Mouse (Mus musculus) forebrain, embryonic 15.5 days (tissue): ENCODE data around the gene Enox1. TPM values are rescaled to one million over a fixed set of nuclear protein-coding genes. Genes with fewer than 3 reads are reported as not detected.

ENCODE experiments used
- ATAC-seq: fragments of 200-750 bp; cut with Nextera tagmentation; replicated peaks from 2 replicates; pipeline ENCODE4 v1.8.0; 2017; ENCODE audit warnings: mild to moderate bottlenecking, moderate TSS enrichment, moderate library complexity
- H3K27ac ChIP-seq: fragments of 300-500 bp; sonication (generic); replicated peaks from 2 replicates; pipeline ENCODE4 v1.5.1; 2015; ENCODE audit warnings: mild to moderate bottlenecking, inconsistent platforms
- H3K27me3 ChIP-seq: fragments of 300-500 bp; sonication (generic); 2 replicates; pipeline ENCODE4 v1.6.1; 2015; ENCODE audit warnings: inconsistent platforms
- H3K36me3 ChIP-seq: fragments of 300-500 bp; sonication (generic); 2 replicates; pipeline ENCODE4 v1.6.1; 2015; ENCODE audit warnings: mild to moderate bottlenecking, inconsistent platforms
- H3K4me1 ChIP-seq: fragments of 300-500 bp; sonication (generic); 2 replicates; pipeline ENCODE4 v1.6.1; 2015; ENCODE audit warnings: inconsistent platforms
- H3K4me2 ChIP-seq: fragments of 300-500 bp; sonication (generic); replicated peaks from 2 replicates; pipeline ENCODE4 v1.6.1; 2015; ENCODE audit warnings: mild to moderate bottlenecking, inconsistent platforms
- H3K4me3 ChIP-seq: fragments of 300-500 bp; sonication (generic); 2 replicates; pipeline ENCODE4 v1.5.1; 2015; ENCODE audit warnings: mild to moderate bottlenecking, inconsistent platforms
- H3K9ac ChIP-seq: fragments of 300-500 bp; sonication (generic); replicated peaks from 2 replicates; pipeline ENCODE4 v1.6.1; 2015; ENCODE audit warnings: mild to moderate bottlenecking, inconsistent platforms
- H3K9me3 ChIP-seq: fragments of 300-500 bp; sonication (generic); 2 replicates; pipeline ENCODE4 v1.6.1; 2016; ENCODE audit warnings: inconsistent platforms
- WGBS: fragments of 180-500 bp; shearing (Covaris S2); methylation state at CpG from one replicate; pipeline ENCODE4 v1.1.7; 2015; ENCODE audit warnings: mixed read lengths; 5-methylcytosine and 5-hydroxymethylcytosine counted together
- polyA plus RNA-seq: library from polyadenylated mRNA; unstranded; fragments of >200 nt; fragmentation: Nextera tagmentation; extraction: Ambion mirVana; gene quantifications from 2 replicates; pipeline ENCODE4 v1.2.1, GENCODE M21; 2015

Enox1 gene
- polyA plus RNA-seq, 1 experiment from 2014 or later = 67.5 TPM

DNA sequence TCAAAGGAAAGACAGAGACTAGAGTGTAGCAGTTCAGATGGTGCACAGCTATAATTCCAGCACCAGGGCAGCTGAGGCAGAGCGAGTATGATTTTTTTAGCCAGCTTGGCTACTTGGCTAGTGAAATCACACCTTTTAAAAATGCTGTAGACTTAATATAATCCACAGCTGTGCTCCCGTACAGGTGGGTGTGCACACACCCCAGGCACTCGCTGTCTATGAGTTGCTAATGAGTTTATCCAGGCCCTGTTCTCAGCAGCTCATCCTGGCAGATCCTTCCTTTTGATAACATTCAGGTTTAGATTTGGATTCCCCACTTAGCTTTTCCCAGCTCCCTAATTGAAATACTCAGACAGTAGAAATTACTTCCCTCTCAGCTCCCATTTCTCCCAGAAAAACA is 353.4 kb downstream of the Enox1 start:
- H3K36me3 ChIP-seq = peaks cover 14% of the 10 kb centered on the region
- no peak overlapping the region for H3K4me2 ChIP-seq
- H3K27me3 ChIP-seq = no peaks in the 10 kb centered on the region
- no peak overlapping the region for H3K9ac ChIP-seq
- no peak for ATAC-seq
- no peaks in the 10 kb centered on the region for H3K9me3 ChIP-seq
- no peak overlapping the region for H3K27ac ChIP-seq
- H3K4me3 ChIP-seq = no peak overlapping the region
- H3K4me1 ChIP-seq = 0 out of 2 replicates have a peak, but pooled peaks cover 3% of the 10 kb centered on the region
- whole genome bisulfite sequencing = 64% methylated on average over 3 of the region's 3 CpGs

DNA sequence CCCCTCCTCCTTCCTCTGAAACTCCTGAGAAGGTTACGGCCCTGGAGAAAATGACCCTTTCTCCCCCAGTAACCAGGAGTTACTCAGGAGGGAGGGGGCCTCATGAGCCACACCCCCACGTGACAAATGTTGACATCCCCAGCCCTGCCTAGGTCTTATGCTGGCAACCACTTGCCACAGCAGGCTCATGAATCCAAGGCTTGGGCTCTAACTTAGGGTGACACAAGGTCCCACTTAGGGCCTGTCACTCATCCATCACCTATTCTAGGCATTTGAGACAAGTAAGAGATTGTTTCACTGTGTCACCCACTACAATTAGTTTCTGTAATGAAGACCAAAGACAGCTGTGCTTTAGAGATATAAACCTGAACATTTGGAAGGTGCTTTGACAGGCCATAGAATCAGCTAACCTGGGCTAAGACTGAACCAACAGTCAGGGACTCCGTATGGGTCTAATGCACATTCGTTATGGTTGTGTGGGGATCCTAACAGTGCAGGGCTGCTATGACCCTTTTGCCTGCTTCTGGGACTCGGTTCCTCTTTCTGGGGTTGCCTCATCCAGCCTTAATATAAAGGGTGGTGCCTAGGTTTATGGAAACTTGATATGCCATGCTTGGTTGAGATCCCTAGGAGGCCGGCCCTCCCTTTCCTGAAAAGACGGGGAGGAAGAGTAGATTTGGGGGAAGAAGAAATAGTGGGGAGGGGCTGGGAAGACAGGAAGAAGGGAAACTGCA is 354.7 kb downstream of the Enox1 start:
- H3K27ac ChIP-seq = no peak overlapping the region
- no peaks in the 10 kb centered on the region for H3K27me3 ChIP-seq
- no peaks in the 10 kb centered on the region for H3K9me3 ChIP-seq
- H3K4me1 ChIP-seq = 0 out of 2 replicates have a peak, but pooled peaks cover 3% of the 10 kb centered on the region
- H3K9ac ChIP-seq = no peak overlapping the region
- WGBS = 86% methylated on average over 7 of the region's 7 CpGs
- peaks cover 14% of the 10 kb centered on the region for H3K36me3 ChIP-seq
- no peak overlapping the region for H3K4me2 ChIP-seq
- H3K4me3 ChIP-seq = no peak overlapping the region
- ATAC-seq = no peak

DNA sequence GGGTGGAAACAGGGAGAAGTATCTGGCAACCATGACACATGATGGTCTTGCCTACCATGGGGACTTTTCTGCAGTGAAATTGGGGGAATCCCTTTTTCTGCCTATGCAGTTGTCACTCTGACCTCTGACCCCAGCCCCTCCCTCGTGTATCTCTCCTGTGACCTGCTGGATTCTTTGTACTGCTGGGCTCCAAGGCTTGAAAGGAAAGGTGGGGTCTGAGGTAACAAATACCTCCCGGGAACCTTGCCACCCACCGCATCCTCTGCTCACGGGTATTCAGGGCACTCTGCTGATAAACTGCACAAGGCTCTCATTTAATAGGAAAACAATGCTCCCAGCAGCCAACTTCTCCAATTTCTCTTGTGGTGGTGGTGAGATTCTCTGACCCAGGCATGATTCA is 361.5 kb downstream of the Enox1 start:
- Histone ChIP-seq H3K4me1 (no peaks in the 10 kb centered on the region), H3K4me2 (no peak overlapping the region), H3K36me3 (no peaks in the 10 kb centered on the region), H3K27ac (no peak overlapping the region), H3K27me3 (no peaks in the 10 kb centered on the region), H3K4me3 (no peak overlapping the region), H3K9me3 (no peaks in the 10 kb centered on the region), H3K9ac (no peak overlapping the region)
- ATAC-seq = no peak
- 63% methylated on average over 4 of the region's 4 CpGs for WGBS

DNA sequence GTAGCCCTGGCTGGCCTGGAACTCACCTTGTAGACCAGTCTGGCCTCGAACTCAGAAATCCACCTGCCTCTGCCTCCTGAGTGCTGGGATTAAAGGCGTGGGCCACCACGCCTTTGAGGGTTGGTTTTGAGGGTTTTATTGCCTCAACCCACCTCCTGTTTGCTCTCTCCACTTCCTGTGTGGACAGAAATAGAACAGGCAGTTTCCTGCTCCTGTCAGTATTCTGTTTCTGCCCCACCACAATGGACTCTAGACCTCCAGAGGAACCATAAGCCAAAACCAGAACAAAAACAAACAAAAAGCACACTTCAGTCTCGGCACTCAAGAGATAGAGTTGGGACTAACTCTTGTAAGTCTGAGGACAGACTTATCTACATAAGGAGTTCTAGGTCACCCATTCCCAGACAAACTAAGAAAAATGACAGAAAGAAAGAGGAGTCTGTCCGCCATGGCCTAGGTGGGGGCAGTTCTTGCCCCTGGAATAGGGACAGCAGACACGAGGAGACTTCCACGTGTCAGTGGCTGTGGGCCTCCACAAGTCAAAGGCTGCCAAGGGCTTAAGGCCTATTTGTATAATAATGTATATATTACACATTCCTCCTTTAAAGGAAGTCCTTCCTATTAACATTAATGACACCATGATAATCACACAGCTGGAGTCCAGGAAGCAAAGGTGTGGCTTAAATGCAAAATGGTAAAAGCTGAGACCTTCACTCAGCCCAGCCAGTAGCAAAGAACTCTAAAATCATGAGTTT is 362.6 kb downstream of the Enox1 start:
- Histone ChIP-seq H3K36me3 (no peaks in the 10 kb centered on the region), H3K9ac (no peak overlapping the region), H3K27ac (no peak overlapping the region), H3K4me3 (no peak overlapping the region), H3K27me3 (no peaks in the 10 kb centered on the region), H3K9me3 (no peaks in the 10 kb centered on the region), H3K4me1 (no peaks in the 10 kb centered on the region), H3K4me2 (no peak overlapping the region)
- no peak for ATAC-seq
- 78% methylated on average over 7 of the region's 7 CpGs for WGBS

DNA sequence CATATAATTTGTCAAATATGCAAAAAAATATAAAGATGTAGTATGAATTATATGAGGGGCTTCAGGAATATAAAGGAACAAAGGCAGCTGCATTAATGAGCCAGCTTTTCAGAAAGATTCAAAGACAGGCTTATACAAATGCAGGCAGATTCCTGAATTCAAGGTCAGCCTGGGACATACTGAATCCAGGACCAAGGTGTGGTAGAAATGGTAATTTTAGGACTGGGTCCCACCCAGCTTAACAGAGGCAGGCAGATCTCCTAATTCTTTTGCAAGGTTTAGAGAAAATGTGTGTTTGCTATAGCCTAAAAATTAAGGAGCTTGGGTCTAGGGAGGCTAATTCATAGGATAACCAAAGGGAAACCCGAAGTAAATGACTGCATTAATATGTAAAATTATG is 363.1 kb downstream of the Enox1 start:
- WGBS = 53% methylated on average over 1 of the region's 1 CpGs

DNA sequence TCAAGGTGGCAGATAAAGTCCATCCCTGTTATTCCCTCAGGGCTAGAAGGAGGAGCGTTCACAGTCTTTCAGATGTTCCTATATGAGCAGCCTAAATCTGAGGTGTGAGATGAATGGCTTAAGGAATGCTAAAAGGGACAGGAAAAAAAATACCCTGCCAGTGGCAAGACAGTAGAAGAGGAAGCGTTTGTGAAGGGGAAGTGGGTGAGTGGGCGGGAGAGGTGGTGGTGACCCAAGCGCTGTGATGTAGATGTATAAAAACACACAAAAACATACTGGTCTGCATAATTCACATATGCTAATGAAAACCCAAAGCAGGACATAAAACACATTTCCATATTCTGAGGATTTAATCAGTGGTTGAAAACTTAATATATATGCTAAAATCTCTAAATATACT is 367.7 kb downstream of the Enox1 start:
- Histone ChIP-seq H3K4me2 (no peak overlapping the region), H3K27me3 (no peaks in the 10 kb centered on the region), H3K4me1 (no peaks in the 10 kb centered on the region), H3K4me3 (no peak overlapping the region), H3K36me3 (no peaks in the 10 kb centered on the region), H3K27ac (no peak overlapping the region), H3K9me3 (no peaks in the 10 kb centered on the region), H3K9ac (no peak overlapping the region)
- no peak for ATAC-seq
- WGBS = 85% methylated on average over 4 of the region's 4 CpGs

More for the DNA sequence above, 363.1 kb downstream of the Enox1 start:
- Histone ChIP-seq H3K4me3 (no peak overlapping the region), H3K27ac (no peak overlapping the region), H3K27me3 (no peaks in the 10 kb centered on the region), H3K9ac (no peak overlapping the region), H3K36me3 (no peaks in the 10 kb centered on the region), H3K4me1 (no peaks in the 10 kb centered on the region), H3K4me2 (no peak overlapping the region), H3K9me3 (no peaks in the 10 kb centered on the region)
- no peak for ATAC-seq

DNA sequence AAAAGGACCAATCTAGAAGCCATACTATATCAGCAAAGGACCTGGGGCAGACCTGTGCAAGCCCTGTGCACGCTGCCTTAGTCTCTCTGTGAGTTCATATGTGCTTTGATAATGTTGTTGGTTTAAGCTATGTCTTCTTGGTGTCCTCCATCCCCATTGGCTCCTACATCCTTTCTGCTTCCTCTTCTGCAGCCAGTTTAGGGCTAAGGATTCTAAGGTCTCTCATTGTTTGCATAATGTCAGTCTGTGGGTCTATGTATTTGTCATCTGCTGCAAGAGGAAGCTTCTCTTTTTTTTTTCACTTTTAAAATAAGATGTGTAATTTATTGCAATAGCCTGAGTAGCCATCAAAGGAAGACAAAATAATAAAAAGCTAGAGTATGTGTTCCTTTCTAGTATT is 369.7 kb downstream of the Enox1 start:
- no peak overlapping the region for H3K4me3 ChIP-seq
- no peaks in the 10 kb centered on the region for H3K27me3 ChIP-seq
- H3K4me2 ChIP-seq = no peak overlapping the region
- H3K9ac ChIP-seq = no peak overlapping the region
- no peaks in the 10 kb centered on the region for H3K4me1 ChIP-seq
- no peak overlapping the region for H3K27ac ChIP-seq
- no peaks in the 10 kb centered on the region for H3K36me3 ChIP-seq
- ATAC-seq = no peak
- 92% methylated on average over 1 of the region's 1 CpGs for WGBS
- no peaks in the 10 kb centered on the region for H3K9me3 ChIP-seq

DNA sequence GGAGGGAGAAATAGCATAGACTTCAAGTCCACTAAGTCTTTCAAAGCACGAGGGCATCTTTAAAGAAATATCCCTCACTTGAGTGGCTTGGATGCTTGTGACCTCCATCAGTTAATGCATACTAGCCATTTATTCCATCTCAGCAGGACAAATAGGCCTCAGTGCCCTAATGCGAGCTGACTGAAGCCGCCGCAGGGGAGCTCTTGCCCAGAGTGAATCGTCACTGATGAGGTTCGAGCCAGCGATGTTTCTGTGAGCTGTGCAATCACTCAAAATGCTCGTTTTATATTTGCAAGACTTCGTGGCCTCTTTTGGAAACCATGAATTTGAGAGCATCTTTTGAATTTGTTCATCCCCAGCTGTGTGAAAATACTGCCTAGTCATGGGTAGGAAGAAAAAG is 372.6 kb downstream of the Enox1 start:
- Histone ChIP-seq H3K9ac (no peak overlapping the region), H3K4me2 (no peak overlapping the region), H3K27ac (no peak overlapping the region), H3K36me3 (no peaks in the 10 kb centered on the region), H3K9me3 (no peaks in the 10 kb centered on the region), H3K4me3 (no peak overlapping the region), H3K4me1 (0 out of 2 replicates have a peak, but pooled peaks cover 2% of the 10 kb centered on the region), H3K27me3 (no peaks in the 10 kb centered on the region)
- no peak for ATAC-seq
- 65% methylated on average over 9 of the region's 9 CpGs for WGBS

DNA sequence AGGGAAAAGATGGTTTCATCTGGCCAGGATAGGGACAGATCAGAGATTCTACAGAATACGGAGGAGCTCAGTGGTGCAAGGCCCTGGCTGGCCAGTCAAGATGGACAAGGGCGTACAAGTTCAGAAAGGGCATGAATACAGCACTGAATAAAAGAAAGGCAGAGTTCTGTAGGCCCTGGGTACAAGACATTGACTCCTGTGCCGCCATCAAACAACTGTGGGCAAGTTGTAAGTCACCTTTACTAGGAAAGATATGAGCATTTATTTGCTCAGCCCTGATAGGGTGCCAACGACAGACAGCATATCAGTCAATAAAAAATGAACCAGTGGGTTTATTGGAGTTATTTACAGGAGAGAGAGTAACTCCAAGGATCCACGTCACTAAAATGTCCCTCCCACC is 373.1 kb downstream of the Enox1 start:
- Histone ChIP-seq H3K4me1 (0 out of 2 replicates have a peak, but pooled peaks cover 4% of the 10 kb centered on the region), H3K4me2 (no peak overlapping the region), H3K9ac (no peak overlapping the region), H3K4me3 (no peak overlapping the region), H3K36me3 (no peaks in the 10 kb centered on the region), H3K27me3 (no peaks in the 10 kb centered on the region), H3K27ac (no peak overlapping the region), H3K9me3 (no peaks in the 10 kb centered on the region)
- WGBS = 93% methylated on average over 5 of the region's 5 CpGs
- no peak for ATAC-seq

DNA sequence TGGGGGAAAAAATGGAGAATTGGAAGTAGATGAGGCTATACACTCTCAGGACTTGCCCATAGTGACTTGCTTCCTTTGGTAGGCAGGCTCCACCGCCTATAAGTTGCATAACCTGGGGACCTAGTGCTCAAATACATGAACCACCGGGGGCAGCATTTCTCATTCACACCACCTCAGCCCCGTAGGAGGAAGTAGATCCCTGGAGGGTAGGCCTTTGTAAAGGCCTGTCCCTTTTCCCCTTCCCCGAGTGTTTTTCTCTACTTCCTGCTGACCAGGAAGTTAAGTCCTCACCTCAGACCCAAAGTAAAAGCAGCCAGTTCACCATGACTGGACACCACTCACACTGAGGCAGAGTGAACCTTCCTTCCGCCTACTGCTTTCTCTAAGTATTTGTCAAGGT is 377.1 kb downstream of the Enox1 start:
- no peaks in the 10 kb centered on the region for H3K9me3 ChIP-seq
- ATAC-seq = no peak
- no peaks in the 10 kb centered on the region for H3K36me3 ChIP-seq
- no peak overlapping the region for H3K4me2 ChIP-seq
- no peak overlapping the region for H3K9ac ChIP-seq
- H3K27ac ChIP-seq = no peak overlapping the region
- H3K4me1 ChIP-seq = 0 out of 2 replicates have a peak, but pooled peaks cover 4% of the 10 kb centered on the region
- 76% methylated on average over 5 of the region's 5 CpGs for WGBS
- H3K27me3 ChIP-seq = no peaks in the 10 kb centered on the region
- no peak overlapping the region for H3K4me3 ChIP-seq

DNA sequence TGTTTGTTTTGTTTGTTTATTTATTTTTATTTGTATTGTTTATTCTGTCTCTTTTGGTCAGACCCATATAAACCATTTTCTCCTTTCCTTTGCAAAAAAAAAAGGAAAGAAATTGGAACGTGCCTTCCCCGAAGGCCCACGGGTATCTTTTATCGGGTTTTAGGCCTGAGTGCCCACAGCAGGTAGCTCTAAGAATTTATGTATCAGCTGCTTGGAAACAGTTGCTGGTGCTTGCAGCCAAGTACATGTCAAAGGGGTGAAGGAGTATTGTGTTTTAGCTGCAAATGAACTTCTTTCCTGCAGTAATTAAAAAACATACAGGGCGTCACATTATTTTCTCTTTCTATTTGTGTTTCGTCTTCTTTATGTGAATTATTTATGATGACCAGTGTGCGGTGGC is 377.6 kb downstream of the Enox1 start:
- ATAC-seq = no peak
- Histone ChIP-seq H3K27me3 (no peaks in the 10 kb centered on the region), H3K4me3 (no peak overlapping the region), H3K27ac (no peak overlapping the region), H3K9ac (no peak overlapping the region), H3K36me3 (no peaks in the 10 kb centered on the region), H3K4me1 (0 out of 2 replicates have a peak, but pooled peaks cover 4% of the 10 kb centered on the region), H3K9me3 (no peaks in the 10 kb centered on the region), H3K4me2 (no peak overlapping the region)
- WGBS = 63% methylated on average over 7 of the region's 7 CpGs

DNA sequence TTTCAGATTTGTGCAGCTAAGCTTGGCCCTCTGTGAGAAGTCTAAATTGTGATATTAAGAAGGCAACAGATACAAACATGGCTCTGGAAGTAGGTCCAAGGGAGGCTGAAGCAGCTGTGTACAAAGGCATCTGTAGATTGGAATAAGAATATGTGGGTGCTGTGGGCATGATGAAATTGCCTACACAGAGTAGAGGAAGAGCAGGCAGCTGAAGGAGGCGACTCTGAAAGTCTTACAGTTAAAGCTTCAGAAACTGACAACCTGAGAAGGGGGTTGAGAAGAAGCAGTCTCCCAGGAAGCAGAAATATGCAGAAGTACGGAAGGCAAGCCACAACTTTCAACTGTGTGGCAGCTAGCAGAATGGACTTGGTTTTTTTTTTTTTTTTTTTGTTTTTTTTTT is 380.0 kb downstream of the Enox1 start:
- Histone ChIP-seq H3K4me3 (no peak overlapping the region), H3K36me3 (no peaks in the 10 kb centered on the region), H3K27ac (no peak overlapping the region), H3K4me1 (0 out of 2 replicates have a peak, but pooled peaks cover 4% of the 10 kb centered on the region), H3K9me3 (no peaks in the 10 kb centered on the region), H3K27me3 (no peaks in the 10 kb centered on the region), H3K4me2 (no peak overlapping the region), H3K9ac (no peak overlapping the region)
- no peak for ATAC-seq
- 93% methylated on average over 2 of the region's 2 CpGs for WGBS
